Mouse (Mus musculus): ENCODE results near the gene Dzip1.

Gene Dzip1

DNA sequence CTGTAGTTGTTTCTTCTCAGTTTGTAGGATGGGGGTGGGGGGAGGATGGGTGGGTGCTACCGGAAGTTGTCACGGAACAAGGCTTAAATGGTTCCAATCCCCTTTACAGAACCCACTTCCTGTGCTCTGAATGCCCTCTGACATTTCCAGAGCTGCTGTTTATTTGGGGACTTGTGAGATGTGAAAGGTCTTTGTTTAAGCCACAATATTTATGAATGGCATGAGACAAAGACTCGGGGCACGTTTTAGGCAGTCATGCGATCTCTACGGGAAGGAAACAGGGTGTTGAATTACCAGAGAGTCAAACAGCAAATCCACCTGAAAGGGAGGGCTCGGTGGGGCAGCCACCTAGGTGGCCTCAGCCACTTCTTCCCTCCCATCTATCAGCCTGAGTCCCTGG lies 90.9 kb downstream of the Dzip1 start:
- DNase-seq (ENCODE audit: low spot score in 2 of 2) = peak; percentile 51 to 58

DNA sequence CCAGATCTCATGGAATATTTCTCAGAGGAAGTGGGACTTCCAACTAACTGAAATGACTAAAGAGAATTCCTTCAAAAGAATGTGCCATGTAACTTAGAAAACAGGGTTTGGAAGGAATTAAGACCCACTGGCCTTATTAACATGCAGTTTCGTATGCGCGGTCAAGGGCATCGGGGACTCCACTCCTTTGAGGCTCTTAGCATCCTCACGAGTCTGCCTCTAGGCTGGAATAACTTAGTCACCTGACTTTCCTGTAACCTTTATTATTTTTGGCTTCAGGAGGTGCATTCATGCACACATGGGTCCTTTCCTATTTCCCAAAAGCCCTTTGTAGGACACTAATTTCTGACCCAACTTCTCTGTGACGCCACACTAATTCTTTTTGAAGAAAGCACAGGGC lies 92.0 kb downstream of the Dzip1 start:
- no peak for DNase-seq (ENCODE audit: low spot score in 2 of 2)

DNA sequence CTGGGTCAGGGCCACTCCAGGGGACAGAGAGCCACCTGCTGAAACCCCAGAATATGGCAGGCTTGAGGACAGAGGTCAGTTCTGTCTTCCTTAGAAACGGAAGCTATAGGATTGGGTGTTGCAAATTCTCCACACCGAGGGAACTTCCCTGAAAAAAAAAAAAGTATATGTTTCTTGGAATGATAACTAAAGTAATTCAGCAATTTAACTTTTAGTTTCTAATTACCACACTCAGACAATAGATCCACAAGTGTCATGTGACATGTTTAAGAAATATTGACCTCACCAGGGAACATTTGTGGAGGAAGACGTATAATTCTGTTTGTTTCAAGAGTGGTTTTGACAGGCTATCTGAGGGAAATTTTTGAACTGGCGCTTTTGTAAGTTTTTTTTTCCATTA lies 93.7 kb downstream of the Dzip1 start:
- no peak for DNase-seq (ENCODE audit: low spot score in 2 of 2)

DNA sequence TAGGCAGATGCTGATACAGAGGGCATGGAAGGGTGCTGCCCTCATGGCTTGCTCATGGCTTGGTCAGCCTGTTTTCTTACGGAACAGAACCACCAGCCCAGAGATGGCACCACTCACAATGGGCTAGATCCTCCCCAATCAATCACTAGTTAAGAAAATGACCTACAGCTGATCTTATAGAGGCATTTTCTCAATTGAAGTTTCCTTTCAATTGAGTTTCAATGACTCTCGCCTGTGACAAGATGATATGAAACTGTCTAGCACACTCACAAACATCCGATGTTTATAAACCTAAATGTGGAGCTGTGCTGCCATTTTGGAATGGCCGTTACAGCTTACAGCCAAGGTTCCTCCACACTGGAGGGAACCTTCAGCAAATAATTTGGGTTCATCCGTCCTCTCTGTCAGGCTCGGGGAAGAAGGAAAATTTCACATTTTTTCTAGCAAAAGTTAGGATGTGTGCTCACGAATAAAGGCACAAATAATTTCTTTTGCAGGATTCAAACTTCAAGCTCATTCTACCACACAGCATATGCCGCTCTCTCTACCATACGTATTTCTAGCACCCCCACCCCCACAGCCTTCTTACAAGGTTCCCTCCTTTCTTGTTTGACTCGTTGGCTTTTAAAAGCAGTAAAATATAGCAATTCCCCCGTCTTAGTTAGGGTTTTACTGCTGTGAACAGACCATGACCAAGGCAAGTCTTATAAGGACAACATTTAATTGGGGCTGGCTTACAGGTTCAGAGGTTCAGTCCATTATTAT lies 95.7 kb downstream of the Dzip1 start:
- DNase-seq (ENCODE audit: low spot score in 2 of 2) = no peak

DNA sequence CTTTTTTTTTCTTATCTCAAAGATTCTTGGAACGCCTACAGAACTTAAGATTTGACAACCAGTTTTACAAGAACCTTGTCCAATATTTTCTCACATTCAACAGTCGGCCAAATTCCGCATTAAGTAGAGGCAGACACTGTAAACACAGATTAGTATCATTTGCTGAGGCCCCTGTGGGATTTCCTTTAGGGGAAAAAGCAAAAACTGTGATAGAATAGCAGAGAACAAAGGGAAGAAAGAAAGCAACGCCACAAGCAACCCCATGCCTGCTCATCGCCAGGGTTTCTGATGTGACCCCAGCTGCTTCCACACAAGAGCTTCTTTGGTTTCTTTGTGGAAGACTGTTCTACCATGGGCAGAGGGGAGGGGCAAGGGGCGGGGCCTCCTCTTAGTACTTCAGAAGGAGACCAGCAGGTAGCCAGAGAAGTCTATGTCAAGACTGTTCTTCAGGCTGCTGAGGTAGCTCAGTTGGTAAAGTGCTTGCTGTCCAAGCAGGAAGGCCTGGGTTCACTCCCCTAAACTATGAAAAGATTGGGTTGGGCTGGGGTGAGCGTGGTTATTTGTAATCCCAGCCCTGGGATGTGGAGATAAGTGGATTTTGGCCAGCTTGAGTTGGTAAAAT lies 97.9 kb downstream of the Dzip1 start:
- no peak for DNase-seq (ENCODE audit: low spot score in 2 of 2)

DNA sequence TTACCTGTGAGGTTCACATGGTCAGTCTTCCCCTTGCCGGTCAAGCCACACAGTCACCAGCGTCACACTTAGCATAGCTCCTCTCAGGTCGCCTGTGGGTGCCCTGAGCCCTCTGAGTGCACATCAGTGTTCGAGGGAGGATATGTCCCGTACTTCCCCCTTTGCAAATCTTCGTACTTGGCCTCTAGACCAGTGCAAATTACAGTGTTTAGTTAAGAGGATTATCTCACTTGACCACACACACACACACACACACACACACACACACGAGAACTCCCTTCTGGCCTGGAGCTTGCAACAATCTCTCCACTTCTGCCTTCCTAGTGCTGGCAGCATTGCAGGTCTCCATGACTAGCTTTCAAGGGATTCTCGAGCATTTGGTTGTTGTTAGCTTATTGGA lies 98.9 kb downstream of the Dzip1 start:
- no peak for DNase-seq (ENCODE audit: low spot score in 2 of 2)

All from thymus, postnatal 10 days (tissue).